Mouse (Mus musculus) mouse embryonic stem cell (cell line): Measurements from ENCODE around the gene Slc13a2.

Source experiments
- in situ Hi-C, 2 experiments: fragments of 300-500 bp; cut with MboI; formaldehyde crosslinking; loops; 1 replicate in 1 of 2; 3 replicates in 1 of 2; pipeline ENCODE4 v1.14.3; 2019 to 2020; ENCODE audit warnings: low sequenced_read_pairs in 2 of 2, low pct_unique_long_range_greater_than_20kb in 1 of 2, mixed read lengths in 1 of 2; ENCODE audit not compliant: unreplicated experiment in 1 of 2

Gene Slc13a2

DNA sequence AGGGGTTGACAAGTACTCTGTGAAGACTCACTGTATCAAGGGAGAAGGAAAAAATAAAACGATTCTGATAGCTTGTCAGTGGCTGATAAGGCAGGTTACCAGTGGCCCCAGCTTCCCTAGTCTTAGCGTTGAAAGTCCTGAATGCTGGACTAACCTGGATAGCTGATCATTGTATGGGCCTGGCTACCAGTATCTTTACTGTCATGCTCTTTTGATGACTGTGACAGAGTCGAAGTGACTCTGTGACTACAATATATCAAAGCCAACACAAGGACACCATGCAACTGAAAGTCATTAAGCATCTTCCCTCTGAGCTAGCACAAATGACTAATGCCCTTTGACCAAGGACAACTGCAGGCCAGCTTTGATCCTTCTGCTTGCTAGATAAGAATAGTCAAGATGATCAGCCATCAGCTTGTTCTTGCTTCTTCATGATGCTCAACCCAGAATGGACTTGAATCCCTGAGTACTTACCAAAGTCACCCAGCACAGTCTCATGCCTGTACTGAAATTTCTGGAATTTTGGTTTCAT lies 16.4 kb upstream of the Slc13a2 start:
- in situ Hi-C loops = no loop called here

DNA sequence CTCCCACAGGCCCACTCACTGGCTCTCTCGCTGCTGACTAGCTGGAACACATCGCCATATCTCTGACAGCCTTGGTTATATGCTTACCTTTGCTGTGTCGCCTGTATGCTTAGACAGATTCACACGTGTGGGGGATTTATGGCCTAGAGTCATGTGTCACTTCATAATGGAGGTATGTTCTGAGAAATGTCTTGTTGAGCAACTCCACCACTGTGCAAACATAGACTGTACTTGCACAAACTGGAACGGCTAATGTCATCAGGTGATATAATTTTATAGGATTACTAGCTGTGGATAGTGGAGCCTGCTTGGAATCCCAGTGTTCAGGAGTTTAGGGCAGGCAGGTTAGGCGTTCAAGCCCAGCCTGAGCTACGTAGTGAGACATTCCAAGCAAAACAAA lies 15.2 kb upstream of the Slc13a2 start:
- in situ Hi-C loops = no loop called here

DNA sequence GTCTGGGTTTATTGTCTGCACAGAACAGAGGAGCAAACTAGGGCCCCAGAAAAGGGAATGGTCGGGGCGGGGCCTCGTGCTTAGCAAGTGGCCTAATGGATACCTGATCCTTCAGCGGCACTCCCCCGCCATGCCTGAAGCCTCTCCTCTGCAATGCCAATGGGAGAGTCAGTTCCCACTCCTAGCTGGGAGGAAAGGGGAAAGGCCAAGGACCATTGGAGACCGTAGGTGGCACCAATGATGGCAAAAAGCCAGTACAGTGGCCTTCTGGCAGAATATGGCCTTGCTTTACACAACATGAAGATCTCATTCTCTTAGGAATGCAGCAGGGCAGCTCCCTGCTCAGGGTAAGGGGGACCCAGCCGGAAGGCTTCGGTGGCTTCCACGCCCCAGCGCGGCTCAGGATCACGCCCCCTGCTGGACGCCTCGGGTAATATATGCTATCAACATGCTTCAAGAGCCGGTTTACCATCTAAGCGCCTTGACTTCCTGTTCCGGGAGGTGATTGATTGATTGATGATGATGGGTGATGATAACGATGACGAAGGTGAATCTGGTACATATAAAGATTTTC lies 13.8 kb upstream of the Slc13a2 start:
- in situ Hi-C loops = no loop called here

DNA sequence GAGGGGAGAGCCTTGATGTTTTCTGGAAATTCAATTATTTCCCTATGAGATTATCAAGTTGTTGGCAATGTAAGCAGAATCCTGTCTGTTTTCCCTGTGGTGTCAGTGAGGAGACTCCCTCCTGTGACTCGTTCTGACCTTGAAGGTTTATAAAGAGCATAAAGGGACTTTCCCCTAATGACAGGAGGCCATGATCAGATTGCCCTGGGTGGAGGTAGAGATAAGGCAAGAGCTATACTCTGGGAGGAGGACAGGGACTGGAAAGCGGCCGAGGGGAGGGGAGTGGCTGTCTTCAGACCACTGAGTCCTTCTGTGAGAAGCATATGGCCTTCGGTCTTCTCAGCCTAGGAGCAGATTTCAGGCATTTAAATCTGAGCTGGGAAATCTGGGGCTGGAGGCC lies 12.0 kb upstream of the Slc13a2 start:
- in situ Hi-C loops = no loop called here

DNA sequence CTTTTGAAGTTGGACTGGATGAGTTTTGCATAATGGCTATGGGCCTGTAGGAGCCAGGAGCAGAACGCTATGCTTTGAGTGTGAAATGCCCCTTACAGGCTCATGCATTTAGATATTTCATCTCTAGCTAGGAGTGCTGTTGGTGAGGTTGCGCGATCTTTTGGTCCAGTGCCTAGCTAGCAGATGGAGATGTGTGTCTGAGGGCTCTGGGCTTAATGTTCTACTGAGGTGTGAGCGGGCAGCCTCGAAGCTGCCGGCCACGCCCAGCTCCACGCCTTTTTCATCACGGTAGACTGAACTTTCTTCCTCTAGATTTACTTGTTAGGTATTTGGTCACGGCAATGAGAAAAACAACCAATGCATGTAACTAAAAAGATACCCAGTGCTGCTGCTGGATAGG lies 9.2 kb upstream of the Slc13a2 start:
- in situ Hi-C loops = no loop called here

DNA sequence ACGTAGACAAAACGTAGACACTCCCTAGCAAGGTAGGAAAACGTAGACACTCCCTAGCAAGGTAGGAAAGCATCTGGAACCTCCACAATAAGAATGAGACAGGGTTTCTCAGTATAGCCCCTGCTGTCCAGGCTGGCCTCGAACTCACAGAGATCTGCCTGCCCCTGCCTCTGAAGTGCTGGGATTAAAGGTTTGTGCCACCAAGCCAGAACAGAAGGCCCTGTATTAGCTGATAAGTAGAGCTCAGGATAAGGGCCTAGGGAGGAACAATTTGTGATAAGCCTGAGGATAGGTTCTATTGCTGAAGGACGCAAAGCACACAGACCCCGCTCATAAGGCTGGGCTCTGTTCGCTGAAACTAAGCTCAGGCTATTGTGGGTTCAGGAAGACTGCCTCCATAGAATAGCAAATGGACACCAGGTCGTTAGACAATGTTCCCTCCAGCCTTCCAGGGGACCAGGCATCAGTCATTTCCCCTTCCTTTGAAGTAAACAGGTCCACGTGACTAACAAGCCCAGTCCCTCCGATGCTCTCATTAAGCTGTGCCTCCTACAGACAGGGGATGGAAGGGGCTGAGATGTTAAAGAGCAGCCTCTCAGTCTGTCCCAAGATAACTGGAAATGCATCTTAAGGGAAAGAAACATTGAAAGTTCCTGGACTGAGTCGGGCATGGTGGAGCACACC lies 8.3 kb upstream of the Slc13a2 start:
- in situ Hi-C loops = no loop called here

DNA sequence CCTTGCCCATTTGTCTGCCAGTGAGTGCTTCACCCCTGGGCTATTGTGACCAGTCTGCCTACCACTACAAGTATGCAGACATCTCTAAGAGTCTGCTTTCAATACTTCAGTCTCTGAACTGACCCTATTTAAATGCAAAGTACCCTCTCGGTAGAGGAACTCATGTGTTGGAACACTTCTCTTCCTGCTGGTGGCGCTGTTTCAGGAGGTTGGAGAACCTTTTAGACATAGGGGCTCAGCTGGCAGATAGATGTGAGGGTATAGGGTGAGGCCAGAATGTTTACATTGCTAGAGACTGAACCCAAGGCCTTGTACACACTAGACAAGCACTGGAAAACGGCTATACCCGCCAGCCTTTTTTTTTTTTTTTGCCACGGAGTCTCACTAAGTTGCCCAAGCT lies 6.3 kb upstream of the Slc13a2 start:
- in situ Hi-C loops = no loop called here

DNA sequence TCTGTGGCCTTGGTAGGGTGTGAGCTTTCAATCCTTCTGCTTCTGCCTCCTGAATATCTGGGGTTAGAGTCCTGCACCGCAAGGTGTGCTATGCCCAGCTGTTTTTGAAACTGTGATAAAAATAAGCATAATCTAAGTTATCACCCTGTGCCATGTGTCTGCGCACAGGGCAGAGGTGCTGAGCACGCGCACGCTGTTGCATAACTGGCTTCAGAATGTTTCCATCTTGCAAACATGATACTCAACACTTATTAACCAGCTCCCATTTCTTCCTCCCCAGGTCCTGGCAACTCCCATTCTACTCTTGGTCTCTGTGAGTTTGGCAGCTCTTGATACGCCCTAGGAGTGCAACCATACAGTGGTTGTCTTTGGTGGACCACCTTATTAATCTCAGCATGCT lies 5.6 kb upstream of the Slc13a2 start:
- in situ Hi-C loops = no loop called here

DNA sequence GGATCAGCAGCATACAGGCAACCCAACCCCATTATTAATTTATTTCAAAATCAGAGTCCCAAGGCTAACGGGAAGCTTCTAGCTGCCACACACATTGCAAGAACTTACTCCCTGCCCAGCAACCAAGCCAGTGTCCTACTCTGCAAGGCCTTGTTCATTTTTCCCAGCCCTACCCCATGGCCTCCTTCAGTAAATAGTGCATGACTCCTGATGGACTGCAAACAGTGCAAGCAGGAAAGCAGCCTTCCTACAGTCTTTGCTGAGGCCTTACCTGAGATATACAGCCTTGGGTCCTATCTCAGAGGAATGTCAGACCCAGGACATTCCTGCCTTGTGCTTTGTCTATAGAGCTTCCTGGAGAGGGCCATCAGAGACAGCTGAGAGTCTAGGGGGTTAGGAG lies 3.6 kb upstream of the Slc13a2 start:
- in situ Hi-C loops = no loop called here

DNA sequence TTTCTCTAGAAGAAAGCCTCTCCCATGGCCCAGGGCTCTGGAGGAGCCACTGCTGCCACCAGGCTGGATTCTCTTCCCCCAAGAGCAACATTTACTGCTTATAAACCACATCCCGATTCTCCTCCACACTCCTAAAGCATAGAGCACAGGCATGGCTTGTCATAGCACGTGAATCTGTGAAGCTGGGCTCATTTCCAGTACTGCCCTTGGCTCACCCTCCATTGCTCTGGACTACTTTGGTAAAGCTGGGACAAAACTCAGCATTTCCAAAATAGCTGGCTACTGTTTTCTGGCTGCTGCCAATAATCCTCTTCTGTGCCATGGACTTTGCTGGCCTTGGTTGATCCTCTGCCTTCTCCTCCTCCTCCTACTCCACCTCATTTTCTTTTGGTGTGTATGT lies 2.3 kb upstream of the Slc13a2 start:
- in situ Hi-C loops = no loop called here

DNA sequence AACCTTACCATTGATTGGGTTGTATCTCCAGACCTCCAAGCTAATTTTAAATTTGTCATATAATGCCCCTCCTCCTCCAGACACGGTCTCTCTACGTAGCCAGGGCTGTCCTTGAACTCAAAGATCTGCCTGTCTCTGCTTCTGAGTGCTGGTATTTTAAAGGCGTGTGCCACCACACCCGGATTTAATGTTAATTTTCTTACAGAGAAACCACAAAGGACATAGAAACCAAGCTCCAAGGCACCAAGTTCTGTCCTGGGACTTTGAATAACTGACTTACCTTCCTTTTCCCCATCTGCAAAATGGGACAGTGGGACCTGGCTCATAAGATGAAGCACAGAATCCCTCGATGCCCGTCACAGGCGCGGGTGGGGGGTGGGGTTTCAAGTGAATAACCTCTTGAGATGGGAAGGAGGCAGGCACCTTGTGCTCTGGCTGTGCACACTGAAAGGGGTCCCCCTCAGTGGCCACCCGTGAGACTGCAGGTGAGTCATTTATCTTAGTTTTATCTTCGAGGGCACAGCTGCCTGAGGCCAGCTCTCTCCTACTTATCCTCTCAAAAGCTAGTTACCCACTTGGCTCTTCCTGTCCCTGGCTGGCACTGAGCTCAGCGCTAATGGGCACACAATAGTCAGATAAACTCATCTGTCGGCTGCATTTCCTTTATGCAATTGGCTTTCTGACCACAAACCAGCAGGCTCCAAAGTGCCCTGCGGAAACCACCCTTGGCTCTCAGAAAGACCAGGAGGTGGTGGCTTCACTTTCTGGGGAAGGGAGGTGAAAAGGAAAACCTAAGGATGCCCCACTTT lies 612 bp downstream of the Slc13a2 start:
- in situ Hi-C loops = no loop called here

DNA sequence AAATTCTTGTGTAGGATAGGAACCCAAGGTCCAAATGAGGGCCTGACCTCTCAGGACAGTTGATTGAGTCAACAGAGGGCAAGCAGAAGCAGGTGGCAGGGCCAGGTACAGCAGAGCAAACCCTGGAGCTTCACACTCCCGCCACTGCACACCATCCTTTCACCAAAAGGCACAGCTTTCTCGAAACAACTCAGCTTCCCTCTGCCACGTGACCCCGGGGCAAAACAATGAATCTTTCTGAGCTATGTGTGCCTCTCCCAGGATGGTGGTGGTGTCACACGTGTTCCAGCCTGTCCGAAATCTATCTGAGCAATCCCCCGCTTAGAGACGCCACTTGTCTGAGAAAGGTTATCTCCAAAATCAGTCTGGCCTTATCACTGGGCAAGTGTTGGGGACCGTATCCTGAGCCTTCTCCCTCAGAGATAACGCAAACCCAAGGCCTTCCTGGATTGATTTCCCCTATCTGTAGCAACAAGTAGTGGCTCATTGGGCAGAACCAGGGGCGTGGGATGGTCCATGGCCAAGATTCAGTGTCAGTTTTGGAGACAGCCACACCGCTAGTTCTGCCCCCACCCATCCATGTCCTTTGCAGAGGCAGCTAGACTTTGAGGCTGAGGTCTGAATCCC lies 1.6 kb downstream of the Slc13a2 start:
- in situ Hi-C loops = no loop called here

DNA sequence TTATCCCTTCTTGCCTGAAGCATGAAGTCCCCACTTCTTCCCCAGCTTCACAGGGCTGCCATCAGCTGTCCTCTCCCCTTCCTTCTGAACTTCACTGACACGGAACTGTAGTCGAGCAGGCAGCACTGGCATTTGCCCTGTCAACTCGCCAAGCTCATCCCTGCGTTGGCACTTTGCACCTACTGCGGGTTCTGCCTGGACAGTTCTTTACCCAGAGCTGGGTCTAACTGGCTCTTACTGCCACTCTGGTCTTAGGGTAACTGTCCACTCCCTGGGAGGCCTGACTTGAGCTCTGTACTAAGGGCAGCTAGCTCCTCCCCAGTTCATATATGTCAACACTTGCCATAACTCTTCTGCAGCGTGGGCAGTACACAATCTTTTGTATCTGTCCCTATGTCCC lies 5.2 kb downstream of the Slc13a2 start:
- in situ Hi-C loops = no loop called here

DNA sequence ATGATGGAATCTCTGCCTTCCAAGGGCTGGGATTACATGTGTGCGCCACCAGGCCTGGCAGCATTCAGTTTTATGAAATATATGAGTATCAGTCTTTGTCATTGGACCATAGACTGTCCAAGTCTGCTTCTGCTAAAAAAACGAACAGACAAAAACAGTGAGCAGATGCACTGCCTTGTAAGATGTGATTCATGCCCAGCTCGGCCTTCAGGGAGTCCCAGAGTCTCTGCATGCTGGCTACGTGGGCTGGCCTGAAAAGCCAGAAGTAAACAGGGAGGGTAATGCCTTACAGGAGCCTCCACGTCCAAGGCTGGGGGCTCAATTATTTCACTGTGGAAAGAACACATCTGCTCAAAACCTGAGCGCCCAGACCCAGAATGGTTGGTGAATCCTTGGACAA lies 9.2 kb downstream of the Slc13a2 start:
- in situ Hi-C loops = no loop called here

DNA sequence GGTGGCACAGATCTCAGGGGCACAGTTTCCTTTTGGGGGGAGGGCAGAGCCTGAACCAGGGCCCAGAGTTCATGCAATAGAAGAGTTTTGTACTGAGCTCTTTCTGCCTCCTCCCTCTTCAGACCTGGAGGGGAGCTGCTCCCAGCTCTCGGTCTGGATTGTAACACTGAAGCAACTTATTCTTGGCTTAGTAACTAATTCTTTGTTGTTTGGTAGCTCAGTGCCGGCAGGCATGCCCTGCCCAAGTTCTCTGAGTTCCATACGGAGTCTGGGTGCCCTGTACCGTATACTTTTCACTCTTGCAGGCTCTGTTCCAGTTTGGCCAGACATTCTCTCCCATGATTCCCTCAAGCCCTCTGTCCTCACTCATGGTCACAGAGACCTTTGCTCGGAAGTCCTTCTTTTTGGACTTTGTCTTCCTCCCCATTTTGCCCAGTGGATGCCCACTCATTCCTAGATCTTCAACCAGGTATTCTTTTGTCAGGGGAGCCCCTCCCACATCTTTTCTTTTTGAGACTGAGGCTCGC lies 9.6 kb downstream of the Slc13a2 start:
- in situ Hi-C loops = no loop called here

DNA sequence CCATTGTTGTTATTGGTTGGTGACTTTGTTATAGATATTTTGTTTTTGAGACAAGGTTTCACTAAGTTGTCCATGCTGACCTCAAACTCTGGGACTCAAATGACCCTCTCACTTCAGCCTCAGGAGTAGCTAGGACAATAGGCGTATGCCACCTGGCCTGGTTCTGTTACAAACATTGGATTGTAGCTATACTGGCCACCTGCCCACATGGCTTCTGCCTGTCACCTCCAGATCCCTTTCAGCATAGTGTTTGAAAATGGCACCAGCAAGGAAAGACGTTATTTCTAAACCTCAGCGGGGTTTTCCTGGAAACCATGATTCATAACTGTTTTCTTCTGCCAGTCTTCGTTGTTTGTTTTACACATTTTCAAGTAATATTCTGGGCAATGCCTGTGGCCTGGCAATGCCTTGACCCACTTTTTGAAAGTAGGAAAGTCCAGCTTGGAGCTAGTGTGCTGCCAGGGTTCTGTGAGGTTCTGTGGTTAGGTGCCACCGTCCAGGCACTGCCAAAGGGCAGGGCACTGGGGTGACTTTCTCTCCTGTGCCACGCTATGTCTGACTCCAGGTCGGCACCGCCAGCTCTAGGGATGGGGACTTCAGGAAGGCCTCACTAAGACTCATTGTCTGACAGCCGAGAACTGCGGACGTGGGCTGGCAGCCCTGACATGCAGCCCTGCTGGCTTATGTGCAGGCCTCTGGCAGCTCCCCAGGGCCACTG lies 10.3 kb downstream of the Slc13a2 start:
- in situ Hi-C loops = no loop called here

DNA sequence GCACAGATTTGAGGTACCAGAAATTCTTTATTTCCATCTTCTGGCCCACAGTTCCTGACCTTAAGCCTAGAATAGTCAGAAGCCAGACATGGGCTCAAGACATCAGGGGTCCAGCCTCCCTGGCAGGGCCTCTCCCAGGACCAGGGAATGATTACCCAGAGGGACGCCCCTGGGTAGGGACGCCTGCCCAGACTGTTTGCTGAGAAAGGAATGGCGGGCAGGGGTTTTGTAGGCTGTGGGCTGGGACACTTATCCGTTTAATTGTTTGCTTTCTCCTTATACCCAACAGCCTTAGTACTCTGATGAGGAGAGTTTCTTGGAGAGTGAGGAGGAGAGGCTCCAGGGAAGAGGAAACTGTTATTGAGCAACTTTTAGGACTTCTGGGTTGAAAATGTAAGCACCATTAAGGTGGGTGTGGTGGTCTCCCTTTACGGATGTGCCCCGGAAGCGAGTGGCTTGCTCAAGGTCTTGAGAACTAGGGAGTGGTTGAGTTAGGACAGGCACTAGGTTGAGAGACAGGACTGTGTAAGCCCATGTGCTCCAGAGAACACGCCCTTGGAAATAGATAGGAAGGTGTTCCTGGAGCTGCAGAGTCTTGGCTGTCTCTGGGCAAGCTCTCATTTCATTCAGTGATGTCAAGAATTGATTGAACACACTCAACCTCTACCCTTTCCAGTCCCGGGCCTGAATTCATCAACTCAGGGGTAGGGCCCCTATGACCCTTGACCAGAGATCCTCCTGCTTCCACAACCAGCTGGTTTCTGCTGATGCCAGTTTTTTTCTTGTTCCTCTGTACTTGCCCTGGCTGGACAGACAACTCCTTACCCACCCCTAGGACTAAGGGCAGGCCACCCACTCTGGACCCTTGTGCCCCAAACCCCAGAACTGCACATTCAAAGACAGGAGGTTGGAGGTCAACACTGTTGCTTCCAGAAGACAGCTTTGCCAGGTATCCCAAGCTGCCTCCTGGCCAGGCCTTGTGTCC lies 13.5 kb downstream of the Slc13a2 start:
- in situ Hi-C loops = no loop called here
